Mouse (Mus musculus): ENCODE measurements around the gene Arid3b.
"Not testable (repeated sequence)": the region's sequence is repeated elsewhere in the genome, so short reads cannot be mapped to it uniquely, and the experiment has no call there.

The Arid3b gene

GRCm38 (mm10) chr9:57836581-57837170, at the start of gene Arid3b:
Gene Arid3b (minus strand): TSS chr9:57836793.
- peak; percentile 74 for DNase-seq (ENCODE audit: extremely low spot score, low read depth, low spot score)

DNA sequence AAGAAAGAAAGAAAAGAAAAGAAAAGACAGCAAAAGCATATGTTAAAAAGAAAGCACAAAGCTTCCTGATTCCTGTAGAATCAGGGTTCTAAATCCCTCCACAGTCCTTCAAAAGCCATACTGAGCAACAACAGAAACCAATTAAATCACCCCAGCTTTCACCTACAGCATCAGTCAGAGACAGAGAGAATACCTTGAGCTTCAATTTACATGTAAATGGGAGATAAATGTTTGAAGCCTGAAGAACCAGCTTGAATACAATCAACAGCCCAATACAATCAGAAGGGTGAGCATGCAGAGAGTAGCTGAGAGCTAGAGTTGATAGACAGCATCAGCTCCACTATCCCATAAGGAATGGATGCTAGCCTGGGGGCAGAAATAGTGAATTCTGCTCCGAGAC, 46.8 kb upstream of the Arid3b start:
- no peak for DNase-seq (ENCODE audit: extremely low spot score, low read depth, low spot score)

DNA sequence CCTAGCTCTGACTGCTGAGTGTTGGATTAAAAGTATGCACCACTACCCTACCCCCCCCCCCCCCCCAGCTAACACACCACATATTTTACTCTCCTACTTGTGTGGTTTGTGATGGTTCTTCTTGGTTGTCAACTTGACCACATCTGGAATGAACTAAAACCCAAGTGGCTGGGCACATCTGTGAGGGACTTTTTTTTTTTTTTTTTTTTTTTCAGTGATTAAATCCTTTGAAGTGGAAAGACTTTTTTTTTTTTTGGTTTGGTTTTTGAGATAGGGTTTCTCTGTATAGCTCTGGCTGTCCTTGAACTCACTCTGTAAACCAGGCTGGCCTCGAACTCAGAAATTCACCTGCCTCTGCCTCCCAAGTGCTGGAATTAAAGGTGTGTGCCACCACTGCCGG, 45.2 kb upstream of the Arid3b start:
- DNase-seq (ENCODE audit: extremely low spot score, low read depth, low spot score): not testable (repeated sequence)

DNA sequence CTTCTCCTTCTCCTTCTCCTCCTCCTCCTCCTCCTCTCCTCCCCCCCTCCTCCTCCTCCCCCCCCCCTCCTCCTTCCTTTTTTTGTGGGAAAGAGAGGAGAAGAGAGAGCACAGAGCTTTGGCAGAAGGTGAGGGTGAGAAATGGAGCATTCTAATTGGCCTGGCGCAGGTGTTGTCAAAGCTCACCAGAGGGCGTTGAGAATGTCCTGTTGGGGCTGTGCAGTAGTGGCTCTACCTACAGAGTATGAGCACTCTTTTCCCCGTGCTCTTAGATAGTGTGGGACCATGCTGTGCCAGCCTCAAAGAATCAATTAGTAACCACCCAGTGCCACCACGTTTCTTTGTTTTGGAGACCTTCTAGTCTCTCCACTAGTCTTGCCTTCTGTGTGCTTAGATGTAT, 43.7 kb upstream of the Arid3b start:
- no peak for DNase-seq (ENCODE audit: extremely low spot score, low read depth, low spot score)

GRCm38 (mm10) chr9:57879213-57879612, 42.6 kb upstream of the Arid3b start:
- DNase-seq (ENCODE audit: extremely low spot score, low read depth, low spot score): no peak

DNA sequence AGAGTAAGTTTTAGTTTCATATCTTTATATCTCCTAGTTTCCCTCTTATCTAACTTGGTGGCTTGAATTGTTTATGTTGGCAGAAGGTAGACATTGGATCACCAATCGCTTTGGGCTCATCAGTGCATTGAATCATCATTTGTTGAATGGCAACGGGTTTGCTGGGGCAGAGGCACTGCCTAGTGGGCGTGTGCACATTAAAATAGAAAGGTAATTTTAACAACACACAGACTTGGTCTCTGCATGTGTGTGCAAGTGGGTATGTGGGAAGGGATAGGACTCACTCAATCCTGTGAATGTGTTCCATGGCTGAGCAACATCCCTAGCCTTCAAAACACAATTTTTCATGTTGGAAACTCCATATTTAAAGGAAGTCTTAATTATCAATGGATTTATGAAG, 38.4 kb upstream of the Arid3b start:
- DNase-seq (ENCODE audit: extremely low spot score, low read depth, low spot score): no peak

GRCm38 (mm10) chr9:57874134-57874533, 37.5 kb upstream of the Arid3b start:
- DNase-seq (ENCODE audit: extremely low spot score, low read depth, low spot score): no peak

DNA sequence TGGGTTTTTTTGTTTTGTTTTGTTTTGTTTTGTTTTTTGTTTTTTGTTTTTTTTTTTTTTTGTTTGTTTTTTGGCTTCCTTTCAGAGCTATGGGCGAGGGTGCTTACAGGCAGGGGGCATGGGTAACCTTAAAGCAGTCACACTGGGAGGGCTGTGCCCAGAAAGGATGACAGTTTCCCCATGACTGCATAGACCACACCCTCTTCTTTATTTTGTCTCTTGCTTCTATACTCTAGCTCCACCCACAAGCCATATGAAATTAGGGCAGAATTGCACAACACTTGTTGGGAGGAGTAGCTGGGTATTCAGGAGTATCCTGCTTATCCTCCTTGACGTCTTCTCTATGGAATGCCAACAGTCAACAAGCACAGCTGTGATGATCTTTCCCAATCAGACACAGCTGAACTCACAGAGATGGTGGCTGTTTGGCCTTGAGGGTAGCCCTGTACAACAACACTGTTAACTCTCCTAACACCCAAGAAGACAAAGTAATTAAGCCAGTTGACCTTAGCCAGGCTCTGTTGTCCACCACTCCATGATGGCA, 33.8 kb upstream of the Arid3b start:
- no peak for DNase-seq (ENCODE audit: extremely low spot score, low read depth, low spot score)

GRCm38 (mm10) chr9:57868767-57869166, 32.2 kb upstream of the Arid3b start:
- DNase-seq (ENCODE audit: extremely low spot score, low read depth, low spot score): no peak

DNA sequence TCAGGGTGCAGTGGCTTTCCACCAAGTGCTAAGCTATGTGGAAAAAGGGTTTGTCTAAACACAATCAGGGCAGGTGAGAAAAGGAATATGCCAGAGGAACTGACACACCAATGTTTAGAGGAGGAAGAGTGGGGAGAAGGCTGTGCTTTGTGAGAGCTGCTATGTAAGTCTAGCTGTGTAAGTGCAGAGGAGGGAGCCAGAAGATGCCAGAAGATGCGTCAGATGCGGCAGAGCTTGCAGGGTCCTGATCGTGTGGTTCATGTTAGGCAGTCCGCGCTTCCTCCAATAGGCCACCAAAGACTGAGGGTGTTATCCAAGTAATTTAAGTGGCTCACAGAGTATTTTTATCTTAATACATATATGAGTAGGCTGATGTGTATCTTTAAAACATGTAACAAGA, 31.3 kb upstream of the Arid3b start:
- DNase-seq (ENCODE audit: extremely low spot score, low read depth, low spot score): no peak

- no peak for DNase-seq (ENCODE audit: extremely low spot score, low read depth, low spot score)
Measured at GRCm38 (mm10) chr9:57867236-57867635, 30.6 kb upstream of the Arid3b start.

DNA sequence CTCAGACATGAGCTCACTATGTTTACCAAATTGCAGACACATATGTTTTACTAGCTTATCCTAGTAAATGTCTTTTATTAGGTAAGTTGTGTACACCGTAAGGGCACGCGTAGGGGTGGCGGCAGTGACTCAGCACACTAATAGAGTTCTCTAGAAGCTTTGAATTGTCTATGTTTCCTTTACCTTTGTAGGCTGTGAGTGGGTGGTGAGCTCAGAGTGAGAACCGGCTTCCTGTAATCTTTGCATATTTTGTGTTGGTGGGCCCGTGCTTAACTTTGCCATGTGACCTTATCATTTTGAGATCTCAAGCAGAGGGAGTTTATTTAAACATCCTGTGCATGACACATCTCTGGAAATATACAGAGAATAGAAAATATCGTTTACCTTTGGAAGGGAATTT, 29.9 kb upstream of the Arid3b start:
- DNase-seq (ENCODE audit: extremely low spot score, low read depth, low spot score): no peak

GRCm38 (mm10) chr9:57864336-57864735, 27.7 kb upstream of the Arid3b start:
- DNase-seq (ENCODE audit: extremely low spot score, low read depth, low spot score): no peak

GRCm38 (mm10) chr9:57861951-57862471, 25.4 kb upstream of the Arid3b start:
- no peak for DNase-seq (ENCODE audit: extremely low spot score, low read depth, low spot score)

DNA sequence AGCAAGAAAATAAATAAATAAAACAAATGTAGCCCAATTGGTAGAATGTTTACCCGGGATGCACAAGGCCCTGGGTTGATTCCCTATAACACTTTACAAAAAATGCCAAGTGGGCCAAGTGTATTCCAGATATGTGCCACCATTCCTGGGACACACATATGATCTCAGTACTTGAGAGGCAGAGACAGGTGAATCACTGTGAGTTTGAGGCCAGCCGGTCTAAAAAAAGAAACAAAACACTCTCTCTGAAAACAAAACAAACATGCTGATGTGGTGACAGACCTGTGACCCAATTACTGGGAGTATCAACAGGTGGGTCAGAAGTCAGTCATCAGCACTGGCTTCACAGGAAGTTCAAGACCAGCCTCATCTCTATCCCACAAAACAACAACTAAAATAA, 19.9 kb upstream of the Arid3b start:
- no peak for DNase-seq (ENCODE audit: extremely low spot score, low read depth, low spot score)

DNA sequence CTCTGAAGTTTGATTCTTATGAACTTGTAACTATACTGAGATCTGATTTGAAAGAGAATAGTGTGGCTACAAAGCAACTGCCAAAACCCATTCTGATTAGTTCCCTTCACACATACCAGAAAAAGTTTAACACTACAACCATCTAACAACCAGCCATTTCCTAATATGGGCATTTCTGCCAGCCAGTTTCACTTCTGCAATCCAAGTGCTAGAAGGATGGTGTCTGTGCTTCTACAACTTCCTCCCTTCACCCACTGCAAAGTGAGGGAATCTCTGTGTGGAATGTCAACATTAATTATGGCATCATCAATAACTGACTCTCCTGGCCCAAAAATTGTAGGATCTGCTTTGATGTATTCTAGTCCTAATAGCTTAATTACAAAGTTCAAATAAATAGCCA, 17.7 kb upstream of the Arid3b start:
- no peak for DNase-seq (ENCODE audit: extremely low spot score, low read depth, low spot score)

DNA sequence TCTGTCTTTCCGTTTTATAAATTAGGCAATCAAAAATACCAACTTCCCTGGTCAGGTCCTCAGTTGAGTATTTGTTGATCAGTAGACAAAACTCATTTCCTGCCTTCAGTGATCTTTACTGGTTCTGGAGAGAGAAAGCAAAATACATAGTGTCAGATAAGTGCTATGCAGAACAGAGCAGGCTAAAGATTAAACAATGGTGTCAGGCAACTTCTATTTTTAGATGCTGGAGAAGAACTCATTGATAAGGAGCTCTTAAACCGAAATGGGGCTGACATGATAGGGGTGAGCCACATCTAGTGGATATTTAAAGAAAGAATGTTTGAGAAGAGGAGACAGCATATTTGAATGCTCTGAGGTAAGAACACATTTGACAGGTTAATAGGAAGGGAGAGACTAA, 2.4 kb upstream of the Arid3b start:
- no peak for DNase-seq (ENCODE audit: extremely low spot score, low read depth, low spot score)

DNA sequence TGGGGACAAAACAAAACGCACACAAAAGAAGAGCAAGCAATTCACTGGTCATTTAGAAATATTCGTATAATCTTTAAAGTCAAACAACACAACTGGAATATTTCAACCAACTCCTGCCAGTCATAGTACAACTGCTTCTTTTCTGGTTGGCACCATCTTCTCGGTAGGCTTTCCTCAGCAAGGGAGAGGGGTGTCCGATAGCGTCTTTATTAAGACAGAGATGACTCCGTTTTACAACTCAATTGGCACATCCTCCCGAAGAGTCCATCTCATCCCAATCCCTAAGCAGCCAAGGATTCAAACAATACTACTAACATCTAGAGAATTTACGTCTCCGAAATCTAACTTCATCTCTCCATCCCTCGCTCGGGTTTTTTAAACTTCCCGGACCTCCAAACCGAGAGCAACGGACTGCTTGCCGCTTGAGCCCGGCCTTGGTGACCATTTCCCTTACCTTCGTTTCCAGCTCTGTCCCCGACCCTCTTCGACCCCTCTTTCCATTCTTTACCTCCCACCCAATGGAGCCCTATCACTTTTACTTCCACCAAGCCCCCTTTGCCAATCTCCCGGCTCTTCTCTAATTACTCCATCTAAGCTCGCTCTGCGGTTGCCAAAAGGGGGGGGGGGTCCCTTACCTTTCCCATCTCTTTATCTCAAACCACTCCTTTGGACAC, 615 bp downstream of the Arid3b start:
- no peak for DNase-seq (ENCODE audit: extremely low spot score, low read depth, low spot score)

GRCm38 (mm10) chr9:57834629-57835417, 1.8 kb downstream of the Arid3b start:
- DNase-seq (ENCODE audit: extremely low spot score, low read depth, low spot score): no peak

DNA sequence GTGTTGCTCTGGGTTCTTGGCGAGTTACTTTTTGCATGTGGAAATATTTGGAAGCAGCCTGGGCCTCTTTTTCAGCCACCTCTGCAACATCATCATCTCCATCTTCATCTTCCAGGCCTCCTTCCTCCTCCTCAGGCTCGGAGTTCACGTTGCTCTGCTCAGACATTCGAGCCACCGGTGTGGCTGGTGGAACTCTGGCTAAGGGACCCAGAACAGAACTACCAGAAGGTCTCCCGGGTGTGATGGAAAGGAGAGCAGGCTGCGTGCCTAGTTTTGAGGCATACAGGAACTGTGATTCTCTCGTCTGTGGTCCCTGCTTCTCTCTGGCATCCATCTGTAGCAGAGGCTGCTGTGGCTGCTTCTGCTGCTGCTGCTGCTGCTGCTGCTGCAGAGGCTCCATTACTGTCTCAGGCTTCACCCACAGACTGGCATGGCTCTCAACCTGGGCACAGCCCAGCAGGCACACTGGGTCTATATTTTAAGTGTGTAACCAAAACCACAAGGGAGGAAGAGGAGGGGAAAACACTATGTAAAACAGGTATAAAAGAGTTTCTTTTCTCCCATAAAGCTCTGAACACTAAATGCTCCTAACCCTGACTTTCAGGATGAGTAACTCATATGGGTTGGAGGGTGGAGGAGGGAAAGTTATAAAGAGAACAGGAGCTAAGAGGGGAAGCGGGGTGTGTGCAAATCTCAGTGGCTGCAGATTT, 2.7 kb downstream of the Arid3b start:
- DNase-seq (ENCODE audit: extremely low spot score, low read depth, low spot score): no peak

All from hindlimb bud, embryonic 11.5 days (tissue).